Mouse (Mus musculus) urinary bladder, postnatal 36 days (tissue): ENCODE data around the gene Tgif2lx2.
"Not testable (repeated sequence)": the region's sequence is repeated elsewhere in the genome, so short reads cannot be mapped to it uniquely, and the experiment has no call there.

Source experiments
- DNase-seq, 2 experiments: peaks; one replicate each; pipeline ENCODE4 v3.0.0; 2022; ENCODE audit warnings: low spot score in 2 of 2, mixed read lengths in 1 of 2

The Tgif2lx2 gene

GRCm38 (mm10) chrX:118426927-118427326, at the start of gene Tgif2lx2:
TSS of gene Tgif2lx2 (plus strand) at chrX:118427227.
- DNase-seq: not testable (repeated sequence)
